Mouse (Mus musculus): Measurements from ENCODE around the gene Zbed3. TPM values are rescaled to one million over a fixed set of nuclear protein-coding genes. Genes with fewer than 3 reads are reported as not detected.

The Zbed3 gene
- total RNA-seq (2021): 10 to 100 TPM; 24.8 to 31.0 TPM
- long read RNA-seq, experiment 1, transcript Zbed3-201 (2 exons, 1,894 nt): major isoform, 14 of 15 reads
- long read RNA-seq, experiment 1, partial matches to known transcripts: 0 of 15 reads
- long read RNA-seq, experiment 1, other reads (novel, unspliced or antisense): 1 of 15 reads
- long read RNA-seq, experiment 2, transcript Zbed3-201 (2 exons, 1,894 nt): major isoform, 6 of 6 reads
- long read RNA-seq, experiment 2, partial matches to known transcripts: 0 of 6 reads
- long read RNA-seq, experiment 2, other reads (novel, unspliced or antisense): 0 of 6 reads

- DNase-seq: no peak
Measured at GRCm38 (mm10) chr13:95323400-95323799, at the start of gene Zbed3. Gene Zbed3 (plus strand): TSS chr13:95323612.

GRCm38 (mm10) chr13:95278426-95279025, 44.9 kb upstream of the Zbed3 start:
- DNase-seq: peak; percentile 29 to 46

- DNase-seq: peak; percentile 65 to 79
Measured at GRCm38 (mm10) chr13:95281740-95282673, 41.4 kb upstream of the Zbed3 start.

- DNase-seq: peak; percentile 80 to 82
Measured at GRCm38 (mm10) chr13:95286989-95287388, 36.4 kb upstream of the Zbed3 start.

DNA sequence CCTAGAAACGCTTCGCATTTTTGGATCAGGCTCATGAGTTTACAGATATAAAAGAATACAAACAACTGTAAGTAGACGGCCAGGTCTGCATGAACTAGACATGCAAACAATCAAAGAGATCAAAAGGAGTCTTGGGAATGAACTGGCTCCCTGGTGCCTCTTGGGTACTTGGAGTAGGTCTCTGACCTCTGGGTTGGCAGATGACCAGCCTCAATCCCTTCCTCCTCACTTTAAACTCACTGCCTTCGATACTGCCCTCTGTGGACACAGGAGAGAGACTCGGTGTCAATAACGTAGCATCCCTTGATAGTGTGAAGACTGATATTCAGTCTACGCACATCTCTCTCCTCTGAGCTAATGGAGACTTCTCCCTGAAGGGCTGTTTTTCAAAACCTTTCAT, 35.4 kb upstream of the Zbed3 start:
- DNase-seq: no peak

GRCm38 (mm10) chr13:95291983-95292382, 31.4 kb upstream of the Zbed3 start:
- DNase-seq: no peak

- DNase-seq: no peak
Measured at GRCm38 (mm10) chr13:95299956-95300355, 23.5 kb upstream of the Zbed3 start.

- DNase-seq: no peak
Measured at GRCm38 (mm10) chr13:95306596-95306995, 16.8 kb upstream of the Zbed3 start.

DNA sequence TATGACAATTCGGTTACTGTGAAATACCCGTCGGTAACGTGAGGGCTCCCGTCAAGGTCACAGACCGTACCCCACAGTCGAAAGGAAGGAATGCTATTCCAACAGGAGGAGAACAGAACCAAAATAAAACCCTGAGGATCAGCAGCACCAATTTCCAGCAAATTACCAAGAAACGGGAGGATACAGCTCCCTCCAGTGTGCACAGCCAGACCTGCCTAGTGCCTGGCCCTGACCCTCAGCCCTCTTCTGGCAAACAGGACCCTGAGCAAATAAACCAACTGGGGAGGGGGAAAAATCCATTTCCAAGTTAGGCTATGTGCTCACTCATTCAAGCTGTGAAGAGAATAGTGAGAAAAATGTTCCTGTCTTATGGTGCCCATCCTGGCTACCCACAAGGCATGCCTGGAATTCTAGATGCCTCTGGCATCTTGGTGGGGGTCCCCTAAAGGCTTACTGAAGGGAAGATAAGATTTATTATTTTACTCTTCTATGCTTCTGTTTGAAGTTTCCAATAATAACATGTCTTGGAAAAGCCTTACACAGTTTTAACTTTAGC, 16.2 kb upstream of the Zbed3 start:
- no peak for DNase-seq

DNA sequence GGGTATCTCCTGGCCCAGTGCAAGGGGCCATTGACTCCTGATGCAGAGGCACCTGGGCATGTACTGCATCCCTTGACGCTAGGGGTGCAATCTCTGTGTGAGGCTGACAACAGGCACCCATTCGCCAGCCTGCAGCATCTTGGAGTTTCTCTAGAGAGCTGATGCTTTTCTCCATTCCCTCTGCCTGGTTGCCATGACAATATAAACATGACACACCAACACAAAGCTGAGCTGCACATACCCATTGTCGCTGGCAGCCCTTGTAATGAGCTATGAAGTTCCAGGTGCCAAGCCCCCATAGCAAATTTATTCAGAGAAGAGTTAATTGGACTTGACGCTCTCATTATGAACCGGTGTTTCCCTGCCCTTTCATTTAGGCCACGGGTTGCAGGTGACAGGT, 11.4 kb upstream of the Zbed3 start:
- DNase-seq: no peak

- DNase-seq: no peak
Measured at GRCm38 (mm10) chr13:95319153-95319552, 4.3 kb upstream of the Zbed3 start.

- no peak for DNase-seq
Measured at GRCm38 (mm10) chr13:95320451-95320850, 3.0 kb upstream of the Zbed3 start.

- peak; percentile 66 to 80 for DNase-seq
Measured at GRCm38 (mm10) chr13:95323950-95324625, 676 bp downstream of the Zbed3 start.

DNA sequence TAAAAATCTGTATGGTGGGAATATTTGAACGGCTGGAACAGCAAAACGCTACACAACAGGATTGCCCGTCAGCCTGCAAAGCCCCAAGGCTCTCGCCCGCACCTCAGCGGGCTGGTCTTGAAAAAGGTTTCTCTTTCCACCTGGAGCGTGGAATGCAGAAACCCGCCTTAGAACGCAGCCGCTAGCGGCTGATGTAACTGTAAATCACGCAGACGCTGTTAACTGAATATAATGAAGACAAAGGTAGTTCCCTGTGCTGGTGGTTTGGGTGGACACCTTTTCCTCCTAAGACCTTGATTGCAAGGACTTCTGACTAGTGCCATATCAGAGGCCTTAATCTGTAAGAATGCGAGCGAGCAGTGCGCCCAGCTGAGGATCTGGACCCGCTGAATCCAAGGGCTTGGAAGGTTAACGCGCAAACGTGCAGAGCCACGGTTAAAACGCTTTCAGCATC, 1.2 kb downstream of the Zbed3 start:
- DNase-seq: peak; percentile 6 to 35

GRCm38 (mm10) chr13:95325080-95325906, 1.9 kb downstream of the Zbed3 start:
- DNase-seq: peak; percentile 71 to 80

DNA sequence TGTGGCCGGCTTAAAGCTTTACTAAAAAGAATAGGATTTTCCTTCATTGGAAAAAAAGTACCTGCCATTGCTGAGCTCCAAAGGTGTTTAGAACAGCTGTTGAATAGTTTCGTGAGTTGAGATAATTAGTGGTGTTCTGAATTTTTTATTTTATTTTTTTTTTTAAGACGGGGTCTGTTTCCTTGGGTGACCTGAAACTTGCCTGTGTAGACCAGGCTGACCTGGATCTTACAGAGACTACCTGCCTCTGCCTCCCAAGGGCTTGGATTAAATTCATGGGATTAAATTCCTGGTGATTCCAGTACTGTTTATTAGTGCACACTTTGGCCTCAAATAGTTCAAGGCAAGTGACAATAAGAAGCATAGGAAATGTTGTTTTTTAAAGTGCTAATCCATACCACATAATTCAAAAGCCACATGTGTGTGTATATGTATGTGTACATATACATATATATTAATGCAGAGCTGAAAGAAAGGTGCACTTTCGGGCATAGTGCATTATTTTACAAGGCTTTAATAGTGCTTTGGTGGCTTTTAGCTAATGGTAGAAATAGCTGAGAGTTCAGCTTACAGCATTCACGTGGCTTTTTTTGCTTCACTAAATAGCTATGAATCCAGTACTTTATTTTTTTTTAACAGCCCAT, 2.6 kb downstream of the Zbed3 start:
- DNase-seq: no peak

GRCm38 (mm10) chr13:95326611-95327344, 3.4 kb downstream of the Zbed3 start:
- DNase-seq: no peak

DNA sequence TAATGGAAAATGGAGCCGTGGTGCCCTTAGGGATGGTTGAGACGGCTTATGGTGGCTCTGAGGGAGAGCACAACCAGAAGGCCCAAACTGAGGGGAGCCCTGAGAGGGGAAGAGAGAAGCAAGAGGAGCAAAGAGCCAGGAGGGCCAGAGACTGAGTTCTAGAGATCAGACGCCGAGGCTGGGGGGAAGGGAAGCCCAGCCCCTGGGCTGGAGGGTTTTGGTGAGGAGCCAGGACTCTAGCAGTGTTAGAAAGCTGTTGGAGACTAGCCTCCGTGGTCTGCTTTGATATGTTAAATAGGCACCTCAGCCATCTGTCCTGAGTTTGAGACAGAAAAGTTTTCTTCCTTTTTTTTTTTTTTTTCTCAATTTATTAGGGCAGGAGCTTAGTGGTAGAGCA, 3.9 kb downstream of the Zbed3 start:
- peak; percentile 3 to 18 for DNase-seq

DNA sequence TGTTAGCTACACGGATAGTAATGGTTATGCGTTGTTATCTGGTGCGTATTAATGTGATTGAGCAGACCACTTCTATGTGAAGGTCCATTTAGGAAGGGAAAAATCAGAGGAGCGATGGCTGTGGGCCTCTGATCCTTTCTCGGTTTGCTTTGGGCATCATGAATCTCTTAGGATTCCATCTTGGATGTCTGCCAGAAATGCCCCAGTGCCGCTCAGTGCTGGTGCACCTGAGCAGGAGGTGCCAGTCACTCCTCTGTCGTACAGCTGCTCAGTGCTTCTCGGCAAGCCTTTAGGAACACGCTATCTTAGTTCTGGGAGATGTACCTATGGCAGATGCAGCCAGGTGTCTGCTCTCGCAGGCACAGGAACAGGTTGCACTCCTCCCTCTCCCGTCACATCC, 5.4 kb downstream of the Zbed3 start:
- DNase-seq: no peak

DNA sequence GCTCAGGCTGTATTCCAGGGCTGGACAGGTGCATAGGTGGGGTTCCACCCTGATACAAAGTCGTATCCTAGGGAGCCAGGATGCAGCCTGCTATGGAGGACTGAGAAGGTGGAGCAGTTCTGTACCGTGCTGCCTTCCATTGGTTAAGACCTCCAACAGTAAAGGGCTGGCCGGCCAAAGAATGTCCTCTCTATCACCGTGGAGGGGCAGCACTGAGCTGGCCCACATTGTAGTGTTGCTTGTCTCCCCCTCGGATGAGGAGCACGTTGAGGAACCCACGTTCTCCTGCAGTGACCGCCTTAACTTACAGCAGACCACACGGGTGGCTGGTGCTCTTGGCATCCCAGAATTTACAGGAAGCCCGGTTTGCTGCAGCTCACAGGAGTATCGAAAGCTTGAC, 7.1 kb downstream of the Zbed3 start:
- DNase-seq: no peak
